Comparison of ENCODE assay signal across 24 mouse cellular contexts in the genomic region with DNA sequence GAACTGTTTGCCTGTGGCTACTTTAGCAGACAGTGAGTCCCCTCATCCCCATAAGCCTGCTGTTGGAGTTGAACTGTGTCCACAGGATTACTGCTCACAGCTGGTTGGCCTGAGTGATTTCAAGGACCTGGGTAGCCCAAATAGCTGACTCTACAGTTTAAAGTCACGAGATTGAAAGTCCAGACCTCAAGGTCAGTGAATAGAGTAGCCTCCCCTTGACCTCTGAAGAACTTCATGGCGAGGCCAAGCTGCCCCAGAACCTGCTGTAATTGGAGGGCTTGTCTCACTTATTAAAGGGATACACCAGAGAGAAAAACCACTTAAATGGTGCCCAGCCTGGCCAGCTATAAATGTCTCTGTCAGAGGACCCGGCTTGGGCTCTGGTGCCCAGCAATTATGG.
"Had no signal": no experiment of that assay in that cellular context is flagged by ENCODE, and none has a peak within 500 bp of the region (broad histone marks: within the 10 kb centered on the region; RNA-seq: fewer than 3 reads in every experiment).

No protein-coding gene starts in this region.

- H3K4me3 ChIP-seq: heart, embryonic 10.5 days; heart, embryonic 12.5 days; hindbrain, embryonic 13.5 days; hindbrain, embryonic 15.5 days; kidney, embryonic 15.5 days; limb, embryonic 13.5 days; limb, embryonic 15.5 days; liver, embryonic 12.5 days had no signal

- DNase-seq: gastrocnemius, postnatal 14 days; gastrocnemius, postnatal 36 days; heart, adult 18-20 months; heart, postnatal 14 days; heart, postnatal 36 days; kidney, adult 11 months; kidney, adult 2 months; kidney, adult 9 months; kidney, postnatal 14 days; kidney, postnatal 36 days; layer of hippocampus, adult 9-11 months; layer of hippocampus, postnatal 36 days; left cerebral cortex, postnatal 4 days had no signal

- H3K27ac ChIP-seq: heart, embryonic 10.5 days; hindbrain, embryonic 13.5 days; hindbrain, embryonic 15.5 days; hindbrain, postnatal 0 days; kidney, embryonic 15.5 days; kidney, postnatal 0 days; limb, embryonic 13.5 days; limb, embryonic 15.5 days; liver, embryonic 12.5 days; liver, embryonic 14.5 days had no signal
